Mouse (Mus musculus) 416B (cell line): Measurements from ENCODE around the gene Gm9573.

Source experiments
- DNase-seq: peaks from one replicate; pipeline ENCODE4 v3.0.0; 2011; ENCODE audit warnings: low read depth

The Gm9573 gene

GRCm38 (mm10) chr17:35593786-35594185 lies 32.7 kb downstream of the Gm9573 start:
- DNase-seq: no peak

DNA sequence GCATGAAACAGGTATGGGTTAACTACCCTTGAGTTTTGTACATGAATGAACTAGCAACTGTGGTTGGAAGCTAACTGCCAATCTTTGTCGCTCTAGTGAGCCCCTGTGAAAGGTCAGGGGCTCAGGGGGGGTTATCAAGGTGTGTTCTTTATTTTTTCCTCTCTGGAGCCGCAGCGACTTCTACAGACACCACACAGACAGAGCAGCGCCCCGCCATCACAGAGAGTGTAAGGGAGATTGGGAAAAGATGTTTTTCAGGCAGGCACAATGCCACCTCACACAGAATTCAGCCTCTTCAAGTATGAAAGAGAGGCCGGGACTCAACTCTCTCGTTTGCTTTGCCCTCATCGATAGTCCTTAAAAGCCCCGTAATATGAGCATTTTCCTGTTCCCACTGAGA lies 34.3 kb downstream of the Gm9573 start:
- DNase-seq: no peak

DNA sequence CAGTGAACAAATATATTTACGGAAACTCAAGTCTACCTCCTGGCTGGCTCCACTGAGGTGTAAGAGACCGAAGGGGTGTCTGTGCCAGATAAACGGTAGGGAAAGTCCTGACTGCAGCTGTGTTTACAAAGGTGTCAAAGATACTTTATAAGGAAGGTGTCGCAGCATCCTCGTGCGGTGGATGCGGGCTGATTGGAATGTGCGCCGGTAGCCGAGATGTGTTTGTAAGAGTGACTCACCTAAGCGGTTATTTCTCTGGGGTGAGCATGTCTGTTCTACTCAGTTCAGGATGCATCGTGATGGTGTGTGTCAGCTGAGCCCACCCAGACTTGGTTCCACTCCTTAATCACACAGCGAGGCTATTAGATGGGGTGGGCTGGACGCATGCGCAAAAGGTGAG lies 34.7 kb downstream of the Gm9573 start:
- no peak for DNase-seq

- no peak for DNase-seq
Observed at GRCm38 (mm10) chr17:35591219-35591578, 35.2 kb downstream of the Gm9573 start.

- DNase-seq: peak; percentile 92
Observed at GRCm38 (mm10) chr17:35590410-35591218, 35.8 kb downstream of the Gm9573 start.

DNA sequence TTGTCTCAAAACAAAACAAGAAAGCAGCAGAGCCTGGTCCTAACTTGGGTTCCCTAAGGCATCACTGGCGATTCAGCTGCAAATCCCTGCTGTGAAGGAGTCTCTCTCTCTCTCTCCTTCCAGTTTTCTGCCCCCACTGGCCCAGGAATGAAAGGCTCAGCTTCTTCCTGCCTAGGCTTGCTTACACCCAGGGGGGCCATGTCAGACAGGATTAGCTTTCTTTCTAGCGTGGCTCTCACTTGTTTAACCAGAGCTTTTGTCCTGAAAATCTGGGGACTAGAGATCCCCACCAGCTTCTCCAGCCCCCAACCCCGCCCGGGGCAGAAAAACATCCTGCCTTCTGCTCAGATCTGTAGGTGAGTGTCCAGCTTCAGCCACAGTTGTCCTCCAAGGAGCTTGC lies 38.0 kb downstream of the Gm9573 start:
- no peak for DNase-seq

GRCm38 (mm10) chr17:35587291-35587690 lies 39.1 kb downstream of the Gm9573 start:
- no peak for DNase-seq

DNA sequence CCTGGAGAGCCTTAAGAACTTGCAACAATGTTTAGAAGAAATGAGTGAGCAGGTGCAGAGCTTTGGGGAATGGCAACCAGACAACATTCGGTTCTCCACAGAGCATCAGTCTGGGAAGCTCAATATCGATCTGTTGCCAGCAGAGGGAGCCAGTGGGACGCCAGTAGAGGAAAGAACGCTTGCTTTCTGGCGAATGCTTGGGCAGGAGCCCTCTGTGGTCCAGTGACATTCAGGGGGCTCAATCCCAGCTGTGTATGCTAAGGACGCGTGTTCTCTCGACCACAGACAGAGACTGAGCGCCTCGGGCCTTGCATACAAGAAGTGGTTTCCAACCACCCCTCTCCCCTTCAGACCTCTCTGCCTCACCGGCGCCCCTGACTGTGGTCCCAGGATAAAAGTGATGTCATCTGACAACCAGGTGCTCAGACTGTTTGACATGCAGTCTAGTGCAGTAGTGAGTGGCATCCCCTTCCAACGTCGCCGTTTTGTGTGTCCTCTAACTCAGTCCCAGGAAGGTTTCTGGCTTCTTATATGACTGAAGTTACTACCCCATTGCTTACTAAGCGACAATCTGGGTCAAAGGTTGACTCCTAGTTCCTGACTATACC lies 42.0 kb downstream of the Gm9573 start:
- DNase-seq: peak; percentile 68

DNA sequence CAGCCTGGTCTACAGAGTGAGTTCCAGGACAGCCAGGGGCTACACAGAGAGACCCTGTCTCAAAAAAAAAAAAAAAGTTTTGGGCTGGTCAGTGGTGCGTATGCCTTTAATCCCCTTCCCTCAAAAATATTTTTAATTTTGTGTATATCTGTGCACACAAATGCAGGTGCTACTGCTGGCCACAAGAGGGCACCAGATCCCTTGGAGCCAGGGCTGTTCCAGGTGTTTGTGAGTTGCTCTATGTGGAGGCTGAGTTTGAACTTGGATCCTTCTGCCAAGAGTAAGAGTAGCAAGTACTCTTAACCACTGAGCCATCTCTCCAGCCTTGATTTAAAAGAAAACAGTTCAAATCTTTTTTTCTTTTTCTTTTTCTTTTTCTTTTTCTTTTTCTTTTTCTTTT lies 43.5 kb downstream of the Gm9573 start:
- DNase-seq: peak; percentile 63

DNA sequence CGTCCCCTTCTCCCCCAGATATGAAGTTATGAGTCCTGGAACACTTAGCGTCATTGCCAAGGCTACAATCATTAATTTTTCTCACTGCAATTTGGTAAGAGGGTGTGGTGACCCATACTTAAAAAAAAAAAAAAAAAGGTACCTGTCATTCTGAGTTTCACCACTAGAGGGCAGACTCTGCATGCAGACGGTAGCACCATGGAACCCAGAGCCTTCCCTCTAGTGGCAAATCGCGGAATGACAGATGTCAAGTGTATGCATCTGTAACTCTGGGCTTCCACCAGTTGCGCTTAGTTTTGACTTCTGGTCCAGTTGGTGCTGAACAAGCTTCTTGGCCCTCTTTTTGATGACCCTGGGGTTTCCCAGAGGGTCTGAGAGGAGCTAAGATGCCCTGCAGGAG lies 48.2 kb downstream of the Gm9573 start:
- DNase-seq: peak; percentile 88

DNA sequence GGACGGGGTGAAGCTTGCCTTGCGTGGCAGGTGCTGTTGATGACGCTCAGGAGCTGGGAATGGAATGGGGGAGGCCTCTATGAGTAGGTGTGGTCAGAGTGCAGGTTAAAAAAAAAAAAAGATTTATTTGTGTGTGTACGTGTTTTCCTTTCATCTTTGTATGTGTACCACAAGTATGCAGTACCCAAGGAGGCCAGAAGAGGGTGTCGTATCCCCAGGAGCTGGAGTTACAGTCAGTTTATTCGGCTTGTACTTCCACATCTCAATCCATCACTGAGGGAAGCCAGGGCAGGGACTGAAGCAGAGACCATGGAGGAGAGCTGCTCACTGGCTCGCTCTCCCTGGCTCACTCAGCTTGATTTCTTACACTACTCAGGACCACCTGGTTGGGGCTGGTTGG lies 55.0 kb downstream of the Gm9573 start:
- DNase-seq: no peak

DNA sequence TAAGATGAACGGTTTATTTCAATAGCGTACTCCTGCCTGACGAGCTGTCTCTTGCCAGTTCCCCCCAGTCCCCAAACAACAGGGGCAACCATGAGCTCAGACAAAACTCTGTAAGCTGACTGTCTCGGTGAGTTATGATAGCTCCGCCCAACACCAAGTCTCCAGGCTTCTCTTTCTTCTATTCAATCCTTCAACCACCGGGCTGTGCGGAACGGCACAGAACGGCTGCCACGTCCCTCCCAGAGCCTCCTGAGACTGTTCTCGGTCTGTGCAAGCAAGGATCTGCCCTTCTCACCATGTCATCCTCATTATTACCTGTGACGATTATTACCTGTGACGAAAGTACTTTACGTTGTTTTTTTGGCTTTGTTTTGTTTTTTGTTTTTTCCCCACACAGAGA lies 55.6 kb downstream of the Gm9573 start:
- DNase-seq: no peak

- DNase-seq: no peak
Observed at GRCm38 (mm10) chr17:35569091-35569944, 57.1 kb downstream of the Gm9573 start.
